Mouse (Mus musculus) midbrain, embryonic 15.5 days (tissue): ENCODE data around the gene Ceacam14. TPM values are rescaled to one million over a fixed set of nuclear protein-coding genes. Genes with fewer than 3 reads are reported as not detected.

Experiments used
- ATAC-seq: fragments of 200-750 bp; cut with Nextera tagmentation; replicated peaks from 2 replicates; pipeline ENCODE4 v1.8.0; 2017; ENCODE audit warnings: moderate TSS enrichment
- H3K27ac ChIP-seq: fragments of 300-500 bp; sonication (generic); 2 replicates; pipeline ENCODE4 v1.5.1; 2015; ENCODE audit warnings: mild to moderate bottlenecking, inconsistent platforms
- H3K27me3 ChIP-seq: fragments of 300-500 bp; sonication (generic); replicated peaks from 2 replicates; pipeline ENCODE4 v1.6.1; 2015; ENCODE audit warnings: inconsistent platforms
- H3K36me3 ChIP-seq: fragments of 300-500 bp; sonication (generic); replicated peaks from 2 replicates; pipeline ENCODE4 v1.6.1; 2015; ENCODE audit warnings: inconsistent platforms
- H3K4me1 ChIP-seq: fragments of 300-500 bp; sonication (generic); 2 replicates; pipeline ENCODE4 v1.6.1; 2015; ENCODE audit warnings: inconsistent platforms
- H3K4me2 ChIP-seq: fragments of 300-500 bp; sonication (generic); 2 replicates; pipeline ENCODE4 v1.6.1; 2015; ENCODE audit warnings: inconsistent platforms, mild to moderate bottlenecking, moderate library complexity
- H3K4me3 ChIP-seq: fragments of 300-500 bp; sonication (generic); 2 replicates; pipeline ENCODE4 v1.5.1; 2015; ENCODE audit warnings: mild to moderate bottlenecking, inconsistent platforms
- H3K9ac ChIP-seq: fragments of 300-500 bp; sonication (generic); 2 replicates; pipeline ENCODE4 v1.6.1; 2015; ENCODE audit warnings: mild to moderate bottlenecking, inconsistent platforms
- H3K9me3 ChIP-seq: fragments of 300-500 bp; sonication (generic); 2 replicates; pipeline ENCODE4 v1.6.1; 2016; ENCODE audit warnings: inconsistent platforms
- WGBS: fragments of 180-500 bp; shearing (Covaris S2); methylation state at CpG from one replicate; pipeline ENCODE4 v1.1.7; 2015; ENCODE audit warnings: mixed read lengths; 5-methylcytosine and 5-hydroxymethylcytosine counted together
- polyA plus RNA-seq: library from polyadenylated mRNA; unstranded; fragments of >200 nt; fragmentation: Nextera tagmentation; extraction: Ambion mirVana; gene quantifications from 2 replicates; pipeline ENCODE4 v1.2.1, GENCODE M21; 2015

Gene Ceacam14
- not detected in 2 replicates for polyA plus RNA-seq

GRCm38 (mm10) chr7:17812333-17812732 is at the start of gene Ceacam14:
Gene Ceacam14 (plus strand): TSS chr7:17812633.
- Histone ChIP-seq H3K4me1 (no peaks in the 10 kb centered on the region), H3K9me3 (peaks cover 51% of the 10 kb centered on the region), H3K4me3 (no peak within 1 kb of the TSS), H3K9ac (no peak within 1 kb of the TSS), H3K27ac (no peak within 1 kb of the TSS), H3K27me3 (no peaks in the 10 kb centered on the region), H3K36me3 (no peaks in the 10 kb centered on the region), H3K4me2 (no peak within 1 kb of the TSS)
- ATAC-seq = no peak
- 70% methylated on average over 4 of the region's 4 CpGs for WGBS

Other genes starting within 250 kb of the Ceacam14 start
- gene Ceacam5, start 99.4 kb upstream of the Ceacam14 start, polyA plus RNA-seq = not detected in 2 replicates
- not detected in 2 replicates for gene Gm5155, start 59.1 kb downstream of the Ceacam14 start, polyA plus RNA-seq
- not detected in 2 replicates for gene Ceacam11, start 159.5 kb downstream of the Ceacam14 start, polyA plus RNA-seq
- gene Ceacam13, start 197.3 kb downstream of the Ceacam14 start, polyA plus RNA-seq = not detected in 2 replicates